Mouse (Mus musculus): ENCODE measurements around the gene Clybl. TPM values are rescaled to one million over a fixed set of nuclear protein-coding genes. Genes with fewer than 3 reads are reported as not detected.

Clybl gene
- polyA plus RNA-seq, 1 experiment, result 66.7 TPM

DNA sequence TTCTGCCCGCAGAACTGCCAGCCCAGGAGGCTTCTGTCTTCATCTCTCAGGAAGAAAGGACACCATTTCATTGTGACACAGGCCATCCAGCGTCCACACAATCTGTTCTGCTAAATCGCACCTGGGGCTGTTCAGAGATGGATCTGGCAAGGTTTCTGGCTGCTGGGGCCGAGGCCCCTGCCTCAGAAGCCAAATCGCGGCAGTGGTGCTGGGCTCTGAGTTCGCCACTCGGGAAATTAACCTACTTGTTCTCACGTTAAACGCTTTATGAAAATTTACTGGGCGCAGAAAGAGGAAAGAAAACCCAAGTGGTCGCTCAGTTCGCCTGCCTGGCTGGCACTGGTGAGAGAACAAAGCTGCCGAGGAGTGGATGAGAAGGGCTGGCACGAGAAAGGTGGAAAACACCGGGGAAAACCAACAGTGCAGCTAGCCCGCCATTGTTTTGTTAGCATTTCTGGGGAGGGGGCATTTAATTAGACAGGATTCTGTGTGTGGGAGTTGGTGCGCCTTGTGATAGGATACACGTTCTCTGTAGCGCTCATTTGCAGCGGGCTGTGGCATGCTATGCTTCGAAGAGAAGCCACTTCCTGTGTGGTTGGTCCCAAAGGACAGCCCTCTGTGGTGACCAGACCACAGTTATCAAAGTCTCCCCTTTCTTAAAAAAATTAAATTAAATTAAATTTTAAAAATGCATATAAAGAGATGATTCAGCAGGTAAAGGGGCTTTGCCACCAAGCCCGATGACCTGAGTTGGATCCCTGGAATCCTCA is 177.8 kb downstream of the Clybl start:
- no peak overlapping the region for H3K27ac ChIP-seq (ENCODE audit: insufficient read depth, low read depth, low read length)
- no peaks in the 10 kb centered on the region for H3K27me3 ChIP-seq (replicated peaks; ENCODE audit: control insufficient read depth, insufficient read depth, low read length)
- H3K36me3 ChIP-seq (ENCODE audit: control insufficient read depth, insufficient read depth, low read length), result no peaks in the 10 kb centered on the region
- TF ChIP-seq POLR2A (IDR thresholded peaks at IDR 0.05; ENCODE audit: low read depth, low read length) (no peak), CTCF (conservative IDR thresholded peaks at IDR 0.05; ENCODE audit: insufficient read depth, insufficient read length, low read depth, low read length) (no peak)
- no peak for DNase-seq
- H3K4me1 ChIP-seq (ENCODE audit: control insufficient read depth, insufficient read depth, low read length), result peaks cover 8% of the 10 kb centered on the region; the same call in 1 of the 2 replicates
- no peak overlapping the region for H3K4me3 ChIP-seq (ENCODE audit: insufficient read depth, low read depth, low read length)
- 83% methylated on average over 23 of the region's 23 CpGs for WGBS

DNA sequence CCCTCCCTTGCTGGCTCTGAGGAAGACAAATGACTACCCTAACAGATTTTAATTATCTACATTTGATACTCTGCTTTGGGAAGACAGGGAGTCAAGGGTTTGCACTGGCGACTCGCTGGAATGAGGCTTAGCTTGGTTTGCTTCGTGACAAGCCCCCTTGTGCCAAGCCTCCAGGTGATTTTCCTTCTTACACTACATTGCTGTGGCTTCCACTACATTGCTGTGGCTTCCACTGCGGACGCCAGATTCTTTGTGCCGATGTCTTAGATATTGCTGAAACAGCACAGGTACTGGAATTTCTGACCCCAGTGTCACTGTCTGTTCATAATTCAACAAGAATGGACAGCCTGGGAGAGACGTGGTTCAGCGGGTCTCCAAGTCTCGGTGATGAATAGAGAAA is 180.3 kb downstream of the Clybl start:
- Histone ChIP-seq H3K36me3 (ENCODE audit: control insufficient read depth, insufficient read depth, low read length) (no peaks in the 10 kb centered on the region), H3K27ac (ENCODE audit: insufficient read depth, low read depth, low read length) (no peak overlapping the region), H3K4me3 (ENCODE audit: insufficient read depth, low read depth, low read length) (no peak overlapping the region), H3K4me1 (ENCODE audit: control insufficient read depth, insufficient read depth, low read length) (no peaks in the 10 kb centered on the region), H3K27me3 (replicated peaks; ENCODE audit: control insufficient read depth, insufficient read depth, low read length) (no peaks in the 10 kb centered on the region)
- 60% methylated on average over 9 of the region's 9 CpGs for WGBS
- DNase-seq, result no peak
- TF ChIP-seq POLR2A (IDR thresholded peaks at IDR 0.05; ENCODE audit: low read depth, low read length) (no peak), CTCF (conservative IDR thresholded peaks at IDR 0.05; ENCODE audit: insufficient read depth, insufficient read length, low read depth, low read length) (no peak)

DNA sequence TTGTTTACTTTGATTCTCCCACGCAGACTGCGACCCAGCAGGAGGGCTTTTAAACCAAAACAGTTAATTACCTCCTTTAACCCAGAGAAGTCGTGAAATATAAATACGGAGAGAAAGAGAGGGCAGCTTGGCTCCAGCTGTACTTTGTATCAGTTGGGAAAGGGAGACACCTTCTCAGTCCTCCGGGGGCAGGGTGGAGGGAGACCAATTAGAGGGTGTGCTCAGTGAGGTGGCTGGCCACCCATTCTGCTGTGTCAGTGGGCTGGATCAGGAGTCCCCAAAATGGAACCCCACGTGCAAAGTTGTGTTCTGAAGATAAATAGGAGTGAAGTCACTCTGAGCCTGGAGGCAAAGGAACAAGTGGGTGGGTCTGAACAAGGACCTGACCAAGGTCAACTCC is 181.7 kb downstream of the Clybl start:
- no peak overlapping the region for H3K27ac ChIP-seq (ENCODE audit: insufficient read depth, low read depth, low read length)
- DNase-seq, result no peak
- TF ChIP-seq CTCF (conservative IDR thresholded peaks at IDR 0.05; ENCODE audit: insufficient read depth, insufficient read length, low read depth, low read length), result no peak
- TF ChIP-seq POLR2A (IDR thresholded peaks at IDR 0.05; ENCODE audit: low read depth, low read length), result no peak
- H3K27me3 ChIP-seq (replicated peaks; ENCODE audit: control insufficient read depth, insufficient read depth, low read length), result no peaks in the 10 kb centered on the region
- 40% methylated on average over 6 of the region's 6 CpGs for WGBS
- H3K4me3 ChIP-seq (ENCODE audit: insufficient read depth, low read depth, low read length), result no peak overlapping the region
- no peaks in the 10 kb centered on the region for H3K4me1 ChIP-seq (ENCODE audit: control insufficient read depth, insufficient read depth, low read length)
- no peaks in the 10 kb centered on the region for H3K36me3 ChIP-seq (ENCODE audit: control insufficient read depth, insufficient read depth, low read length)

DNA sequence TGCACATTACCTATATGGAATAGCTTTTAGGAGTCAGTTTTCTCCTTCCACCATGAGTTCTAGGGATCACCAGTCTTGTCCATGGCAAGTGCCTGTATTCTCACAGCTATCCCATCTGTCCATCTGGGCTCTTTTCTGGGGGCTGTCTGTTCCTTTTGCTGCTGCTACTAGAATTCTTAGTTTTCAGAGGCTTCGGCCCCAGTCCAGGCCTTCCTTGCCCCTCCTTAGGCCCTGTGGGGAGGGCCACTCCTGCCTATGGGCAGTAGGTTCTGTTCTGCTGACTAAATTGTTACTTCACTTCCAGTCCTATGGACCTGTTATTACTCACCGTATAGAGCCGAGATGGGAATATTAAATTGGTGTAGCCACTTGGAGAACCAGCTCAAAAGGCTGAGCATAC is 182.5 kb downstream of the Clybl start:
- no peak for TF ChIP-seq CTCF (conservative IDR thresholded peaks at IDR 0.05; ENCODE audit: insufficient read depth, insufficient read length, low read depth, low read length)
- TF ChIP-seq POLR2A (IDR thresholded peaks at IDR 0.05; ENCODE audit: low read depth, low read length), result no peak
- no peak for DNase-seq
- 97% methylated on average over 3 of the region's 3 CpGs for WGBS
- Histone ChIP-seq H3K4me1 (ENCODE audit: control insufficient read depth, insufficient read depth, low read length) (no peaks in the 10 kb centered on the region), H3K27ac (ENCODE audit: insufficient read depth, low read depth, low read length) (no peak overlapping the region), H3K36me3 (ENCODE audit: control insufficient read depth, insufficient read depth, low read length) (no peaks in the 10 kb centered on the region), H3K27me3 (replicated peaks; ENCODE audit: control insufficient read depth, insufficient read depth, low read length) (no peaks in the 10 kb centered on the region), H3K4me3 (ENCODE audit: insufficient read depth, low read depth, low read length) (no peak overlapping the region)

DNA sequence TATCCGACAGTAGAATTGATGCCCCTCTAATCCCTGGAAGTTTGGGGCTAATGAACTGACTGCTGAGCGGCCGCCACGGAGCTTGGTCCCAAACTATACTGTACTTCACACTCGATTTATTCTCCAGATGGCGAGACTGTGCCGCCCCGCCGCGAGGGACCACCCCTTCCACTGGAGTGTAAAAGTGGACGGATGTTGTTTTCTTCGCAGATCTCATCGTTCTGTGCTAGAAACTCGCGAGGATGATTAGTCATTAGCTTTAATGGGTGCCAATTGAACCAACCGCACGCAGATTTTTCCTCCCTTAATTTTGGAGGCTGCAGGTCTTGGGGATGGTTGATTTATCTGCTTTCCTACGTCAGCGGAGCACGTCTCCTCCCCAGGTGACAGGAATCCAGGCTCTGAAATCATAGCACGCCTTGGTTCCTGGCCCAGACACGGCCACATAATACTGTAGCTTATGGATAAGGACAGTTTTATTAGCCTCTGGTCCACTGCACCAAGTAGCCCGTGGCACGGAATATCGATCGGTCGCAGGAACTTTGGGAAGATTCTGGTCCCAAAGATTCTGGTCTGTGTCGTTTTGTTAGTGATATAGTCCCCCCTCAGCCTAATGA is 185.9 kb downstream of the Clybl start:
- no peak overlapping the region for H3K4me3 ChIP-seq (ENCODE audit: insufficient read depth, low read depth, low read length)
- no peaks in the 10 kb centered on the region for H3K27me3 ChIP-seq (replicated peaks; ENCODE audit: control insufficient read depth, insufficient read depth, low read length)
- H3K36me3 ChIP-seq (ENCODE audit: control insufficient read depth, insufficient read depth, low read length), result no peaks in the 10 kb centered on the region
- WGBS, result 59% methylated on average over 28 of the region's 28 CpGs
- DNase-seq, result no peak
- TF ChIP-seq POLR2A (IDR thresholded peaks at IDR 0.05; ENCODE audit: low read depth, low read length) (no peak), CTCF (conservative IDR thresholded peaks at IDR 0.05; ENCODE audit: insufficient read depth, insufficient read length, low read depth, low read length) (no peak)
- no peak overlapping the region for H3K27ac ChIP-seq (ENCODE audit: insufficient read depth, low read depth, low read length)
- no peaks in the 10 kb centered on the region for H3K4me1 ChIP-seq (ENCODE audit: control insufficient read depth, insufficient read depth, low read length)

DNA sequence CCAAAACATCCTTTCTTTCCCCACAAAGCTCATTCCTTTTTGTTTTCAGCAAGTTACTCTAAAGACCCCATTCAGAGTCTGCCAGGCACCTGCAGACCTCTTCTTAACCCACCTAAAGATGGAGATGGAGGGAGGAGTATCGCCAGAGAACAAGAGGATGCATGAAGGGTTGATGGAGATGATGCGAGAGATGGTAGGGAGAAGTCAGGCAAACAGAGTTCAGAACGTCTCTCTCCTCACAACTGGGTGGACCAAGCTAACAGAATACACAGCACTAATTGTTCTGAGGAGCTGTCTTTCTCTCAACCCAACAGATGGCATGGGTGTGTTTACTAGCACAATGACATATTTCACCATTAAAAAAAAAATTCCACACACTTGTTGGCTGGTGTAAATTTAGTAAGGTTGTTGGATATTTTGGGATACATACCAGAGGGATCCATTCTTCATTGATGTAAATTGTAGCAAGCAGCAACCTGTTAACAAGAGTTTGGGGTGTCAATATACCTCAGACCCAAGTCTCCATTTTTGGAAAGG is 186.4 kb downstream of the Clybl start:
- DNase-seq, result no peak
- H3K4me3 ChIP-seq (ENCODE audit: insufficient read depth, low read depth, low read length), result no peak overlapping the region
- H3K27me3 ChIP-seq (replicated peaks; ENCODE audit: control insufficient read depth, insufficient read depth, low read length), result no peaks in the 10 kb centered on the region
- 95% methylated on average over 3 of the region's 3 CpGs for WGBS
- TF ChIP-seq POLR2A (IDR thresholded peaks at IDR 0.05; ENCODE audit: low read depth, low read length) (no peak), CTCF (conservative IDR thresholded peaks at IDR 0.05; ENCODE audit: insufficient read depth, insufficient read length, low read depth, low read length) (no peak)
- H3K4me1 ChIP-seq (ENCODE audit: control insufficient read depth, insufficient read depth, low read length), result no peaks in the 10 kb centered on the region
- H3K27ac ChIP-seq (ENCODE audit: insufficient read depth, low read depth, low read length), result no peak overlapping the region
- H3K36me3 ChIP-seq (ENCODE audit: control insufficient read depth, insufficient read depth, low read length), result no peaks in the 10 kb centered on the region

DNA sequence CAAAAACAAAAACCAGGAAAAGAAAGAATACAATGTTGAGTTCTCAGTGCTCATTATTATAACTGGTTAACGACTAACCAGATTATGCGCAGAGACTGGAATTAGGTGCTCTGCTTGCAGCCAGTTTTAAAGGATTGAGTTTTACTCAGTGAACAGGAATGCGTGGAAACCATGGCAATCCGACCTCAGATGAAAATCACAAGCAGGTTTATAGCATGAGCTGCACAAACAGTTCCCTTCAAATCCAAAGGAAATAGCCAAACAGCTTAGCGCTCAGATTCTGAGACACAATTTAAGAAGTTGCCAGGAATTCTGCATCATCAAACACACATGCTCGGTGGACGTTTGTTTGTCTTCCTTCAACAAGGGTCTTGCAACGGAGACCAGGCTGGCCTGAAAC is 187.0 kb downstream of the Clybl start:
- Histone ChIP-seq H3K36me3 (ENCODE audit: control insufficient read depth, insufficient read depth, low read length) (no peaks in the 10 kb centered on the region), H3K27me3 (replicated peaks; ENCODE audit: control insufficient read depth, insufficient read depth, low read length) (no peaks in the 10 kb centered on the region), H3K27ac (ENCODE audit: insufficient read depth, low read depth, low read length) (no peak overlapping the region), H3K4me1 (ENCODE audit: control insufficient read depth, insufficient read depth, low read length) (no peaks in the 10 kb centered on the region), H3K4me3 (ENCODE audit: insufficient read depth, low read depth, low read length) (no peak overlapping the region)
- TF ChIP-seq CTCF (conservative IDR thresholded peaks at IDR 0.05; ENCODE audit: insufficient read depth, insufficient read length, low read depth, low read length) (no peak), POLR2A (IDR thresholded peaks at IDR 0.05; ENCODE audit: low read depth, low read length) (no peak)
- DNase-seq, result no peak
- 57% methylated on average over 8 of the region's 8 CpGs for WGBS
